Comparison of ENCODE assay signal across 8 mouse cellular contexts in the genomic region with DNA sequence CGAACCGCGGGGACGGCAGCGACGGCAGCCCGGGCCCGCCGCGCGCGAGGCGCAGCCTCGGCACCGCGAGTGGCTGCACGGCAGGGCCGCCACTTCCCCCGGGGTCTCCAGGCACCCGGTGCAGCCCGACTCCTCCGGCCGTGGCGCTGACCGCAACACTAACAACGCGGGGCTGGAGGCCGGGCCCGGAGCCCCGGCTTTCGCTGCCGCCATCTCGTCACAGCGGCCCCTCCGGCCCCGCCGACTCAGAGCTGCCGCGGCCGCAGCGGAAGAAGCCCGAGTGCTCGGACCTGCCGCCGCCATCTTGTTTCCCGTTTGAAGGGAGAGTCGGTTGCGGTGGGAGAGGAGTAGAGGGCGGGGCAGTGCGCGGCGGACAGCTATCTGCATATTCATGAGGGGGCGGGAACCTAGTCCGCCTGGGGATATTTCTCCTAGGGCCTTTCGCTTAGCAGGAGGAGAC. TPM values are rescaled to one million over a fixed set of nuclear protein-coding genes. Genes with fewer than 3 reads are reported as not detected.
DNase-seq lines count a peak whose midpoint lies in the region; ATAC-seq and TF ChIP-seq lines count a peak whose summit lies in the region.

A gene (minus strand): TSS at position 317 of the 460 bp plus-strand sequence.

- TF ChIP-seq POLR2A in brain, embryonic 14.5 days (IDR thresholded peaks at IDR 0.05; ENCODE audit: borderline replicate concordance, extremely low read depth, insufficient read depth, insufficient read length, poor library complexity, severe bottlenecking): peak; percentile 88

- H3ac ChIP-seq in C2C12 (ENCODE audit: control insufficient read depth, insufficient read length, low read depth): peak within 1 kb of the TSS; percentile 91

- H3K27ac ChIP-seq in heart, embryonic 12.5 days (ENCODE audit: poor library complexity, severe bottlenecking): peak within 1 kb of the TSS; percentile 94
- peak within 1 kb of the TSS; percentile 87 for H3K27ac ChIP-seq in liver, embryonic 12.5 days
- H3K27ac ChIP-seq in stomach, embryonic 15.5 days: peak within 1 kb of the TSS; percentile 95

- WGBS in heart, embryonic 12.5 days: under 1% methylated on average over 47 of the region's 55 CpGs
- under 1% methylated on average over 55 of the region's 55 CpGs for WGBS in liver, embryonic 12.5 days (ENCODE audit: insufficient replicate concordance)
- WGBS in stomach, embryonic 15.5 days: 0% methylated on average over 53 of the region's 55 CpGs

- peaks cover 48% of the 10 kb centered on the region for H3K79me2 ChIP-seq in C2C12 (ENCODE audit: control insufficient read depth, insufficient read depth)

- H3K79me3 ChIP-seq in C2C12 (ENCODE audit: low read depth): peaks cover 37% of the 10 kb centered on the region

- no peaks in the 10 kb centered on the region for H3K36me3 ChIP-seq in C2C12 (ENCODE audit: control insufficient read depth, insufficient read depth)
- H3K36me3 ChIP-seq in erythroblast, embryonic 14.5 days (ENCODE audit: control insufficient read depth): no peaks in the 10 kb centered on the region
- no peaks in the 10 kb centered on the region for H3K36me3 ChIP-seq in heart, embryonic 12.5 days
- no peaks in the 10 kb centered on the region for H3K36me3 ChIP-seq in liver, embryonic 12.5 days
- H3K36me3 ChIP-seq in stomach, embryonic 15.5 days: no peaks in the 10 kb centered on the region

- peaks cover 19% of the 10 kb centered on the region for H3K4me1 ChIP-seq in erythroblast, embryonic 14.5 days (ENCODE audit: control insufficient read depth)
- peaks cover 18% of the 10 kb centered on the region for H3K4me1 ChIP-seq in heart, embryonic 12.5 days (replicated peaks)
- peaks cover 31% of the 10 kb centered on the region for H3K4me1 ChIP-seq in liver, embryonic 12.5 days
- H3K4me1 ChIP-seq in stomach, embryonic 15.5 days: peaks cover 9% of the 10 kb centered on the region; the same call in 1 of the 2 replicates

- peak within 1 kb of the TSS; percentile 65 for H3K4me3 ChIP-seq in C2C12 (ENCODE audit: insufficient read depth, poor library complexity, severe bottlenecking)
- peak within 1 kb of the TSS; percentile 87 for H3K4me3 ChIP-seq in erythroblast, embryonic 14.5 days (replicated peaks)
- H3K4me3 ChIP-seq in heart, embryonic 12.5 days: peak within 1 kb of the TSS; percentile 94
- peak within 1 kb of the TSS; percentile 97 for H3K4me3 ChIP-seq in liver, embryonic 12.5 days
- H3K4me3 ChIP-seq in stomach, embryonic 15.5 days (replicated peaks): peak within 1 kb of the TSS; percentile 99

- DNase-seq in brain, embryonic 14.5 days (ENCODE audit: low read depth): peak; percentile 98
- DNase-seq in kidney, postnatal 10 days: peak; percentile 96
- peak; percentile 81 to 87 for DNase-seq in natural killer cell, adult 2 months (ENCODE audit: low spot score in 2 of 2)

- H3K27me3 ChIP-seq in C2C12 (ENCODE audit: control insufficient read depth, insufficient read depth, insufficient read length): no peaks in the 10 kb centered on the region
- H3K27me3 ChIP-seq in erythroblast, embryonic 14.5 days (ENCODE audit: control insufficient read depth): peaks cover 2% of the 10 kb centered on the region; the same call in 1 of the 2 replicates
- H3K27me3 ChIP-seq in heart, embryonic 12.5 days (replicated peaks): no peaks in the 10 kb centered on the region
- no peaks in the 10 kb centered on the region for H3K27me3 ChIP-seq in liver, embryonic 12.5 days (replicated peaks)
- H3K27me3 ChIP-seq in stomach, embryonic 15.5 days (replicated peaks): no peaks in the 10 kb centered on the region

- H3K9ac ChIP-seq in heart, embryonic 12.5 days: peak within 1 kb of the TSS; percentile 94
- peak within 1 kb of the TSS; percentile 96 for H3K9ac ChIP-seq in liver, embryonic 12.5 days
- peak within 1 kb of the TSS; percentile 99 for H3K9ac ChIP-seq in stomach, embryonic 15.5 days

- peak within 1 kb of the TSS; percentile 78 for H3K4me2 ChIP-seq in heart, embryonic 12.5 days
- peak within 1 kb of the TSS; percentile 97 for H3K4me2 ChIP-seq in liver, embryonic 12.5 days
- peak within 1 kb of the TSS; percentile 70 for H3K4me2 ChIP-seq in stomach, embryonic 15.5 days

- no peak for TF ChIP-seq CTCF in C2C12 (IDR thresholded peaks at IDR 0.05; ENCODE audit: control insufficient read depth, insufficient read depth, insufficient read length)
- TF ChIP-seq CTCF in brain, embryonic 14.5 days (IDR thresholded peaks at IDR 0.05; ENCODE audit: borderline replicate concordance, extremely low read depth, insufficient read depth, insufficient read length): no peak

- peak; percentile 94 for ATAC-seq in heart, embryonic 12.5 days (ENCODE audit: insufficient number of reproducible peaks, low FRiP score)
- ATAC-seq in liver, embryonic 12.5 days: peak; percentile 93
- peak; percentile 93 for ATAC-seq in stomach, embryonic 15.5 days (ENCODE audit: insufficient read depth, low FRiP score, low read depth)

- H3K9me3 ChIP-seq in erythroblast, embryonic 14.5 days (ENCODE audit: control insufficient read depth, low read length): no peaks in the 10 kb centered on the region
- no peaks in the 10 kb centered on the region; the same call in 1 of the 2 replicates for H3K9me3 ChIP-seq in heart, embryonic 12.5 days (replicated peaks)
- no peaks in the 10 kb centered on the region for H3K9me3 ChIP-seq in liver, embryonic 12.5 days (replicated peaks)
- no peaks in the 10 kb centered on the region for H3K9me3 ChIP-seq in stomach, embryonic 15.5 days

TF ChIP-seq in C2C12, 6 proteins besides CTCF, POLR2A, EP300 and RAD21:
- no peak for TF ChIP-seq FOSL1 (IDR thresholded peaks at IDR 0.05; ENCODE audit: insufficient read depth, low read length, poor library complexity, severe bottlenecking)
- TF ChIP-seq USF1 (IDR thresholded peaks at IDR 0.05; ENCODE audit: low read depth): no peak
- TF ChIP-seq MYOD1 (IDR thresholded peaks at IDR 0.05; ENCODE audit: control insufficient read depth, insufficient read length, low read depth): no peak
- TF ChIP-seq MAX (IDR thresholded peaks at IDR 0.05): no peak
- TF ChIP-seq MYOG (IDR thresholded peaks at IDR 0.05; ENCODE audit: control insufficient read depth, extremely low read depth, insufficient read length): no peak
- no peak for TF ChIP-seq CEBPB (IDR thresholded peaks at IDR 0.05; ENCODE audit: low read depth)

RNA-seq across cellular contexts. Expression of the gene that starts here (rescaled TPM):
- polyA plus RNA-seq in C2C12 (2012; fragmentation: generic; extraction: Trizol): 3.2 TPM
- polyA plus RNA-seq in brain, embryonic 14.5 days (2012; rRNA removed): 6.8 and 10.1 TPM in 2 replicates
- polyA plus RNA-seq in erythroblast, embryonic 14.5 days (2012): 0.08 and 0.13 TPM in 2 replicates
- polyA plus RNA-seq in heart, embryonic 12.5 days (2016; fragmentation: Nextera tagmentation; extraction: Ambion mirVana): 4.3 and 4.5 TPM in 2 replicates
- 2.1 and 2.3 TPM in 2 replicates for polyA plus RNA-seq in liver, embryonic 12.5 days (2016; fragmentation: Nextera tagmentation; extraction: Ambion mirVana)
- polyA plus RNA-seq in stomach, embryonic 15.5 days (2015; fragmentation: Nextera tagmentation; extraction: Ambion mirVana): 4.8 and 4.9 TPM in 2 replicates

Comparison
In these comparisons a context has a peak if more than half of its experiments do, and no peak if none do; other contexts are left out.
1. Peak in every context shown above with its lines: DNase-seq, ATAC-seq, H3K4me3 ChIP-seq and H3K27ac ChIP-seq.